Mouse (Mus musculus): ENCODE data around the gene Acap1. TPM values are rescaled to one million over a fixed set of nuclear protein-coding genes. Genes with fewer than 3 reads are reported as not detected.

Acap1 gene
- polyA plus RNA-seq, 2 experiments: 2.8 to 3.3 TPM

DNA sequence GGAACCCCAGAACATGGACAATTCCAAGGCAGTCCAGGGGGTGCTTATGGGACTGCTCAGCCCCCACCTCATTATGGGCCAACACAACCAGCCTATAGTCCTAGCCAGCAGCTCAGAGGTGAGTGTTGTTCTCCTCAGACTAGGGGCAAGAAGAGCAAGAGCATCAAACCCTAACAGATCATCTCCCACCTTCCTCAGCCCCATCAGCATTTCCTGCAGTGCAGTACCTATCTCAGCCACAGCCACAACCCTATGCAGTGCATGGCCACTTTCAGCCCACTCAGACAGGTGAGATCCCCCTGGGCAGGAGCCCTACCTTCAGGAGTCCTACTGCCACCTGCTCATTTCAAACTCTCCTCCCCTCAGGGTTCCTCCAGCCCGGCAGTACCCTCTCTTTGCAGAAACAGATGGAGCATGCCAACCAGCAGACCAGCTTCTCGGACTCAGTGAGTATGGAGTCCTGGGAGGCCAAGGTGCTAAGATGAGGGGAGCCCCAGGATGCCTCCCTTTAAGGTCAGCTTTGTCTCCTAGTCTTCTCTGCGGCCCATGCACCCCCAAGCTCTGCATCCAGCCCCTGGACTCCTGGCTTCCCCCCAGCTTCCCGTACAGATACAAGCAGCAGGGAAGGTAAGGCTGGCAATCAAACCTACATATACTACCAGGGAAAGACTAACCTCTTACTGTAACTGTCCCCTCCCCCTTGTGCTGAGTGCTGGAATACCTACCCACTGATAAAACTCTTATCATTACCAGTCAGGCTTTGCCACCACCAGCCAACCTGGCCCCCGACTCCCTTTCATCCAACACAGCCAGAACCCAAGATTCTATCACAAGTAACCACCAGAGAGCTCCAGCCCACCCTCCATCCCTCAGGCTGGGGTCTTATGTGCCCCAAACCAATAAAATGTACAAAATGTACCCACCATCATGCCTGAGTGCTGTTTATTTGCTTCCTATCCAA is 20.6 kb upstream of the Acap1 start:
- Histone ChIP-seq H3K36me3 (replicated peaks; ENCODE audit: control insufficient read depth, insufficient read depth, low read depth) (peaks cover 61% of the 10 kb centered on the region), H3K4me2 (ENCODE audit: low read depth) (peak overlapping the region; percentile 100), H3K27ac (peak overlapping the region; percentile 95), H3K4me3 (ENCODE audit: insufficient read depth in 1 of 2, low read depth in 2 of 2, low read length in 2 of 2) (peak overlapping the region; percentile 82 to 90), H3K9ac (replicated peaks) (peak overlapping the region; percentile 92), H3K27me3 (ENCODE audit: control insufficient read depth, insufficient read depth, low read length) (no peaks in the 10 kb centered on the region), H3K9me3 (ENCODE audit: control insufficient read depth, low read length) (no peaks in the 10 kb centered on the region), H3K4me1 (replicated peaks; ENCODE audit: control insufficient read depth in 2 of 2, insufficient read depth in 2 of 2, low read length in 1 of 2) (peaks cover 36 to 51% of the 10 kb centered on the region in 2 experiments)
- peak; percentile 92 for TF ChIP-seq EP300 (IDR thresholded peaks at IDR 0.05; ENCODE audit: low read depth)
- peak; percentile 63 for TF ChIP-seq CTCF (IDR thresholded peaks at IDR 0.05; ENCODE audit: low read depth)
- WGBS (ENCODE audit: insufficient replicate concordance): 13% methylated on average over 5 of the region's 5 CpGs
- DNase-seq (ENCODE audit: low read depth in 3 of 3, low spot score in 3 of 3) (peak; percentile 82 to 90 (median 87)), ATAC-seq (ENCODE audit: insufficient read depth) (peak; percentile 58)

DNA sequence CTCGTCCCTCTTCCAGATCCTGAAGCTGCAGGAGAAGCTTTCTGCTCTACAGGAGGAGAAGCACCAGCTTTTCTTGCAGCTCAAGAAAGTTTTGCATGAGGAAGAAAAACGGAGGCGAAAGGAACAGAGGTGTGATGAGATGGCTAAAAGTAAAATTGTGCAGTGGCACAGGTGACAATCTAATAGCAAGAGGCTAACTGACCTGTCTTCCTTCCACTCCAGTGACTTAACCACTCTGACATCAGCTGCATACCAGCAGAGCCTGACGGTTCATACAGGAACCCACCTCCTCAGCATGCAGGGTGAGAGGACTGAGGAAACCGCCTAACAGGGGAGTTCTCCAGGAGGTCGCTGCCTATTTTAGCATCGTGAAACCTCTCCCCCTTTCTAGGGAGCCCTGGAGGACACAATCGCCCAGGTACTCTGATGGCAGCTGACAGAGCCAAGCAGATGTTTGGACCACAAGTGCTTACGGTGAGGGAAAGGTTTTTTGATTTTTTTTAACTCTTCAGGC is 19.6 kb upstream of the Acap1 start:
- peaks cover 36 to 51% of the 10 kb centered on the region in 2 experiments for H3K4me1 ChIP-seq (replicated peaks; ENCODE audit: control insufficient read depth in 2 of 2, insufficient read depth in 2 of 2, low read length in 1 of 2)

DNA sequence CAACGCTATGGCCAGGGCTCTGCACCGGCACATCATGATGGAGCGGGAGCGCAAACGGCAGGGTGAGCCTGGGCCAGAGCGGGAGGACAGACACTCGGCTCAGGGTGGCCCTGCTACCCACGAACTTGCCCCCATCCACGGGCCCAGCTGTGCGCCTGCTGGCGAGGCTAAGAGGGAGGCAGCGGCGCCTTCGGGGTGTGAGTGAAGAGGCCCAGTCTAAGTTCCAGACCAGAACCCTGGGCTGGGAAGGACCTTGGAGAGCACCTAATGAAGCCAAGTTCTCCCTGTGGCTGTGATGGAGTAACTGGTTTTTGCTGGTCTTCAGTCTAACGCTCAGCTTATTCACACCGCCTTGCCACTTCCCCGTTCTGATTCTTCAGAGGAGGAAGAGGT is 19.0 kb upstream of the Acap1 start:
- Histone ChIP-seq H3K9me3 (ENCODE audit: control insufficient read depth, low read length) (no peaks in the 10 kb centered on the region), H3K36me3 (replicated peaks; ENCODE audit: control insufficient read depth, insufficient read depth, low read depth) (peaks cover 72% of the 10 kb centered on the region), H3K4me3 (ENCODE audit: insufficient read depth in 1 of 2, low read depth in 2 of 2, low read length in 2 of 2) (peak overlapping the region; percentile 82 to 90), H3K27ac (peak overlapping the region; percentile 95), H3K9ac (replicated peaks) (peak overlapping the region; percentile 92), H3K4me2 (ENCODE audit: low read depth) (peak overlapping the region; percentile 100), H3K4me1 (replicated peaks; ENCODE audit: control insufficient read depth in 2 of 2, insufficient read depth in 2 of 2, low read length in 1 of 2) (peaks cover 36 to 50% of the 10 kb centered on the region in 2 experiments), H3K27me3 (ENCODE audit: control insufficient read depth, insufficient read depth, low read length) (no peaks in the 10 kb centered on the region)
- ATAC-seq (ENCODE audit: insufficient read depth) (no peak), DNase-seq (ENCODE audit: low read depth in 3 of 3, low spot score in 3 of 3) (peak in 1 of 3 experiments; percentile 55)
- 2% methylated on average over 17 of the region's 17 CpGs for WGBS (ENCODE audit: insufficient replicate concordance)
- no peak for TF ChIP-seq CTCF (IDR thresholded peaks at IDR 0.05; ENCODE audit: low read depth)
- TF ChIP-seq EP300 (IDR thresholded peaks at IDR 0.05; ENCODE audit: low read depth): no peak

More for the DNA sequence above, 19.6 kb upstream of the Acap1 start:
- Histone ChIP-seq H3K9me3 (ENCODE audit: control insufficient read depth, low read length) (no peaks in the 10 kb centered on the region), H3K27ac (peak overlapping the region; percentile 95), H3K9ac (replicated peaks) (peak overlapping the region; percentile 92), H3K4me3 (ENCODE audit: insufficient read depth in 1 of 2, low read depth in 2 of 2, low read length in 2 of 2) (peak overlapping the region; percentile 82 to 90), H3K27me3 (ENCODE audit: control insufficient read depth, insufficient read depth, low read length) (no peaks in the 10 kb centered on the region), H3K36me3 (replicated peaks; ENCODE audit: control insufficient read depth, insufficient read depth, low read depth) (peaks cover 69% of the 10 kb centered on the region), H3K4me2 (ENCODE audit: low read depth) (peak overlapping the region; percentile 100)
- 18% methylated on average over 9 of the region's 9 CpGs for WGBS (ENCODE audit: insufficient replicate concordance)
- no peak for TF ChIP-seq EP300 (IDR thresholded peaks at IDR 0.05; ENCODE audit: low read depth)
- TF ChIP-seq CTCF (IDR thresholded peaks at IDR 0.05; ENCODE audit: low read depth): no peak
- DNase-seq (ENCODE audit: low read depth in 3 of 3, low spot score in 3 of 3) (no peak), ATAC-seq (ENCODE audit: insufficient read depth) (no peak)

DNA sequence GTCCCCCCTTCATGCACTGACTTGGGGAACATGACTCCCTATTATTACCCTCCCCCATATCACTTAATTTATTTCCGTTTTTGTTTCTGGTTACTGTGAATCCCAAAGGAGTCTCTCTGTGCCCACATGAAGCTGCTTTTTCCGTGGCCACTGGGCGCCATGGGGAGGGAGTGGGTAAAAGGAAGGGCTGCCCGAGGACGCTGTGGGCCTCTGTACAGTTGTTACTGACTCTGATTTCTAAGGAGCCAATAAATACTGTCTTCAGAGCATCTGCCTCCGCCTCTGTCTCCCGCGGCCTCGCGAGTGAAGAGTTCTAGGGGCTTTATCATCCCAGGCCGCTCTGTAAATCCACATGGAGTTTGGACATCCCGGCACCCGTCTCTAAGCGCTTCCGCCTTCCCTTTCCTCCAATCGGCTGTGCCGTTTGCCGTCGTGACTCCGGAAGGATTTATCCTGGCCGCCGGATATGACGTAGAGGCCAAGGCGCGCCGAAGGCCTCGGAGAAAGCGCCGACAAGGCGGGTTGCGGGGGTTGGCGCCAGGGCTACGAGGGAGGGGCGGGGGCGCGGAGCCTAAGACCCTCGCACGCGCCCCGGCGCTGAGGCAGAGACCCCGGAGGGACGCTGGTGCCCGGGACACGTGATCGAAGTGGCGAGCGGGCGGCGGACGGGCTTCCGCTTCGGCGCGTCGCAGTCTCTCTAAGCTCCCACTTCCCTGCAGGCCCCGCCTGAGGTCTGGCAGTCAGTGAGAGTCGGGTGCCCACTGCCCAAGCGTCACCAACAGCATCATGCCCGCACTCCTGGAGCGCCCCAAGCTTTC is 18.4 kb upstream of the Acap1 start, which contains the start of gene Gps2:
Gps2 (plus strand) TSS at position 335 of the 818 bp plus-strand sequence.
- Histone ChIP-seq H3K27me3 (ENCODE audit: control insufficient read depth, insufficient read depth, low read length) (no peaks in the 10 kb centered on the region), H3K4me3 (ENCODE audit: insufficient read depth in 1 of 2, low read depth in 2 of 2, low read length in 2 of 2) (peak within 1 kb of the TSS; percentile 82 to 90), H3K4me1 (replicated peaks; ENCODE audit: control insufficient read depth in 2 of 2, insufficient read depth in 2 of 2, low read length in 1 of 2) (peaks cover 30 to 44% of the 10 kb centered on the region in 2 experiments), H3K4me2 (ENCODE audit: low read depth) (peak within 1 kb of the TSS; percentile 100), H3K9me3 (ENCODE audit: control insufficient read depth, low read length) (no peaks in the 10 kb centered on the region), H3K9ac (replicated peaks) (peak within 1 kb of the TSS; percentile 92), H3K36me3 (replicated peaks; ENCODE audit: control insufficient read depth, insufficient read depth, low read depth) (peaks cover 72% of the 10 kb centered on the region), H3K27ac (peak within 1 kb of the TSS; percentile 95)
- peak; percentile 75 for ATAC-seq (ENCODE audit: insufficient read depth)
- peak; percentile 90 to 92 (median 92) for DNase-seq (ENCODE audit: low read depth in 3 of 3, low spot score in 3 of 3)
- TF ChIP-seq EP300 (IDR thresholded peaks at IDR 0.05; ENCODE audit: low read depth): peak; percentile 49; the same call in 1 of the 2 replicates
- TF ChIP-seq CTCF (IDR thresholded peaks at IDR 0.05; ENCODE audit: low read depth): no peak; the same call in 1 of the 2 replicates
- WGBS (ENCODE audit: insufficient replicate concordance): 1% methylated on average over 61 of the region's 61 CpGs

Measured in liver, embryonic 14.5 days (tissue).